Mouse (Mus musculus) liver, adult 2 months (tissue): ENCODE data around the gene Rabac1. TPM values are rescaled to one million over a fixed set of nuclear protein-coding genes. Genes with fewer than 3 reads are reported as not detected.

ENCODE experiments used
- DNase-seq: peaks from one replicate; pipeline ENCODE4 v3.0.0-alpha.2; 2011; ENCODE audit warnings: low read depth, low spot score; ENCODE audit errors: extremely low read depth
- H3K27ac ChIP-seq: fragments of 200-500 bp; replicated peaks from 2 replicates; pipeline ENCODE4 v1.5.1; 2012; ENCODE audit warnings: low read depth, mild to moderate bottlenecking, control low read depth, inconsistent platforms, low read length; ENCODE audit not compliant: insufficient read depth
- H3K27me3 ChIP-seq: fragments of 200-500 bp; 2 replicates; pipeline ENCODE4 v1.6.1; 2012; ENCODE audit warnings: mild to moderate bottlenecking, moderate library complexity, low read length, inconsistent platforms; ENCODE audit not compliant: control insufficient read depth, insufficient read depth
- H3K36me3 ChIP-seq: fragments of 200-500 bp; 2 replicates; pipeline ENCODE4 v1.6.1; 2012; ENCODE audit warnings: low read length, inconsistent platforms; ENCODE audit not compliant: control insufficient read depth, insufficient read depth
- H3K4me1 ChIP-seq: fragments of 200-500 bp; 2 replicates; pipeline ENCODE4 v1.6.1; 2011; ENCODE audit warnings: low read length; ENCODE audit not compliant: control insufficient read depth, insufficient read depth
- H3K4me3 ChIP-seq: fragments of 200-500 bp; 2 replicates; pipeline ENCODE4 v1.5.1; 2011; ENCODE audit warnings: low read depth, mild to moderate bottlenecking, control low read depth, low read length, moderate library complexity; ENCODE audit not compliant: insufficient read depth
- H3K79me2 ChIP-seq: fragments of 200-500 bp; 2 replicates; pipeline ENCODE4 v1.6.1; 2012; ENCODE audit warnings: inconsistent platforms, mild to moderate bottlenecking, low read length, moderate library complexity; ENCODE audit not compliant: control insufficient read depth, insufficient read depth
- H3K9ac ChIP-seq: fragments of 200-500 bp; 2 replicates; pipeline ENCODE4 v1.6.1; 2012; ENCODE audit warnings: low read depth, mild to moderate bottlenecking, control low read depth, inconsistent platforms, low read length
- CTCF ChIP-seq: fragments of 200-500 bp; IDR thresholded peaks from 2 replicates; pipeline ENCODE4 v1.5.1; 2011; ENCODE audit warnings: low read depth, low read length, control low read depth
- POLR2A ChIP-seq: fragments of 200-500 bp; IDR thresholded peaks from 2 replicates; pipeline ENCODE4 v1.6.1; 2011; ENCODE audit warnings: low read length, control low read depth; ENCODE audit not compliant: insufficient read depth; ENCODE audit errors: extremely low read depth
- WGBS: fragments of 180-500 bp; shearing (Covaris S2); methylation state at CpG from one replicate; pipeline ENCODE4 v1.1.7; 2018; 5-methylcytosine and 5-hydroxymethylcytosine counted together
- polyA plus RNA-seq: library from polyadenylated mRNA; depleted of rRNA; stranded (reverse); fragments of >200 nt; gene quantifications from 2 replicates; pipeline ENCODE4 v1.2.3, GENCODE M21; 2012
- total RNA-seq: library from RNA; depleted of rRNA; stranded (reverse); fragments of >200 nt; gene quantifications from 2 replicates; pipeline ENCODE4 v1.2.3, GENCODE M21; 2014

Gene Rabac1
- total and polyA plus RNA-seq, 2 experiments, result 130 to 230 TPM

- H3K4me1 ChIP-seq, result no peaks in the 10 kb centered on the region
- 7% methylated on average over 30 of the region's 30 CpGs for WGBS
- 0 out of 2 replicates have a peak overlapping the region, but pooled peaks have one; percentile 12 for H3K9ac ChIP-seq
- no peak overlapping the region for H3K4me3 ChIP-seq
- peaks cover 28% of the 10 kb centered on the region for H3K27me3 ChIP-seq
- no peak overlapping the region for H3K27ac ChIP-seq
- no peaks in the 10 kb centered on the region for H3K36me3 ChIP-seq
- DNase-seq, result no peak
- no peaks in the 10 kb centered on the region for H3K79me2 ChIP-seq
- TF ChIP-seq CTCF (no peak), POLR2A (no peak)
Observed at GRCm38 (mm10) chr7:24954450-24954849, 18.1 kb downstream of the Rabac1 start.

- H3K27ac ChIP-seq, result no peak overlapping the region
- H3K4me1 ChIP-seq, result no peaks in the 10 kb centered on the region
- no peak for TF ChIP-seq CTCF
- no peak for TF ChIP-seq POLR2A
- 5% methylated on average over 23 of the region's 24 CpGs for WGBS
- peaks cover 28% of the 10 kb centered on the region for H3K27me3 ChIP-seq
- H3K36me3 ChIP-seq, result no peaks in the 10 kb centered on the region
- H3K4me3 ChIP-seq, result peak overlapping the region; percentile 24; the same call in 1 of the 2 replicates
- peak overlapping the region; percentile 21; the same call in 1 of the 2 replicates for H3K9ac ChIP-seq
- DNase-seq, result no peak
- H3K79me2 ChIP-seq, result no peaks in the 10 kb centered on the region
Observed at GRCm38 (mm10) chr7:24953966-24954365, 18.6 kb downstream of the Rabac1 start.

- WGBS, result 5% methylated on average over 8 of the region's 8 CpGs
- no peaks in the 10 kb centered on the region for H3K79me2 ChIP-seq
- H3K4me1 ChIP-seq, result no peaks in the 10 kb centered on the region
- no peaks in the 10 kb centered on the region for H3K36me3 ChIP-seq
- peak; percentile 89 for TF ChIP-seq CTCF
- no peak for TF ChIP-seq POLR2A
- H3K27me3 ChIP-seq, result peaks cover 43% of the 10 kb centered on the region
- no peak for DNase-seq
- no peak overlapping the region for H3K4me3 ChIP-seq
- H3K9ac ChIP-seq, result no peak overlapping the region
- H3K27ac ChIP-seq, result no peak overlapping the region
Observed at GRCm38 (mm10) chr7:24949958-24950623, 22.5 kb downstream of the Rabac1 start.

- no peaks in the 10 kb centered on the region for H3K79me2 ChIP-seq
- TF ChIP-seq CTCF (no peak), POLR2A (no peak)
- DNase-seq, result no peak
- H3K4me1 ChIP-seq, result no peaks in the 10 kb centered on the region
- no peak overlapping the region for H3K4me3 ChIP-seq
- WGBS, result 5% methylated on average over 29 of the region's 29 CpGs
- H3K27ac ChIP-seq, result no peak overlapping the region
- H3K9ac ChIP-seq, result no peak overlapping the region
- H3K36me3 ChIP-seq, result no peaks in the 10 kb centered on the region
- H3K27me3 ChIP-seq, result peaks cover 46% of the 10 kb centered on the region
Observed at GRCm38 (mm10) chr7:24948774-24949173, 23.8 kb downstream of the Rabac1 start.

GRCm38 (mm10) chr7:24947316-24948048 lies 25.1 kb downstream of the Rabac1 start:
- Histone ChIP-seq H3K27ac (no peak overlapping the region), H3K4me3 (no peak overlapping the region), H3K9ac (no peak overlapping the region), H3K36me3 (no peaks in the 10 kb centered on the region), H3K79me2 (no peaks in the 10 kb centered on the region), H3K27me3 (peaks cover 42% of the 10 kb centered on the region), H3K4me1 (no peaks in the 10 kb centered on the region)
- DNase-seq, result no peak
- WGBS, result 7% methylated on average over 7 of the region's 7 CpGs
- TF ChIP-seq POLR2A (no peak), CTCF (no peak)
